In genomic region chr9:105848396-105848795, GRCm38 (mm10) we compare ENCODE assay signal across 34 mouse cellular contexts. TPM values are rescaled to one million over a fixed set of nuclear protein-coding genes. Genes with fewer than 3 reads are reported as not detected.
"Had no signal": no experiment of that assay in that cellular context is flagged by ENCODE, and none has a peak within 500 bp of the region (broad histone marks: within the 10 kb centered on the region; RNA-seq: fewer than 3 reads in every experiment).

No protein-coding gene starts in this region.

- H3K27me3 ChIP-seq: heart, embryonic 12.5 days; heart, embryonic 13.5 days; hindbrain, embryonic 12.5 days; hindbrain, embryonic 13.5 days; hindbrain, embryonic 15.5 days; intestine, embryonic 15.5 days; kidney, embryonic 15.5 days had no signal

- H3K9me3 ChIP-seq: heart, embryonic 12.5 days; hindbrain, embryonic 10.5 days; hindbrain, embryonic 12.5 days; hindbrain, embryonic 13.5 days; hindbrain, embryonic 15.5 days; intestine, embryonic 15.5 days; kidney, embryonic 15.5 days had no signal

- H3K4me1 ChIP-seq: hindbrain, embryonic 10.5 days; hindbrain, embryonic 12.5 days; hindbrain, embryonic 15.5 days; intestine, embryonic 15.5 days had no signal

- H3K27ac ChIP-seq: heart, embryonic 13.5 days; hindbrain, embryonic 10.5 days; hindbrain, embryonic 12.5 days; hindbrain, embryonic 13.5 days; hindbrain, embryonic 14.5 days; hindbrain, embryonic 15.5 days; hindbrain, postnatal 0 days; intestine, embryonic 15.5 days; kidney, embryonic 15.5 days; kidney, postnatal 0 days; layer of hippocampus, adult 2 months; left cerebral cortex, adult 2 months had no signal

- ATAC-seq: hindbrain, embryonic 16.5 days; hindbrain, postnatal 0 days; inflammation-experienced regulatory T-cells, adult 6 months; intestine, embryonic 15.5 days; intestine, embryonic 16.5 days; intestine, postnatal 0 days had no signal

- H3K9ac ChIP-seq: heart, embryonic 12.5 days; heart, embryonic 13.5 days; hindbrain, embryonic 12.5 days; hindbrain, embryonic 13.5 days; hindbrain, embryonic 14.5 days; hindbrain, embryonic 15.5 days; intestine, embryonic 15.5 days; kidney, embryonic 15.5 days had no signal

- H3K4me3 ChIP-seq: heart, embryonic 12.5 days; heart, embryonic 13.5 days; hindbrain, embryonic 10.5 days; hindbrain, embryonic 12.5 days; hindbrain, embryonic 13.5 days; hindbrain, embryonic 15.5 days; intestine, embryonic 15.5 days; kidney, embryonic 15.5 days; layer of hippocampus, adult 2 months; left cerebral cortex, adult 2 months had no signal

- H3K4me2 ChIP-seq: heart, embryonic 11.5 days; heart, embryonic 12.5 days; heart, embryonic 13.5 days; hindbrain, embryonic 12.5 days; hindbrain, embryonic 13.5 days; hindbrain, embryonic 14.5 days; hindbrain, embryonic 15.5 days; intestine, embryonic 15.5 days; kidney, embryonic 15.5 days had no signal

- DNase-seq: heart, postnatal 10 days; heart, postnatal 14 days; heart, postnatal 36 days; kidney, adult 11 months; kidney, adult 18-20 months; kidney, adult 2 months; kidney, adult 8-10 months; kidney, adult 9 months; kidney, postnatal 10 days; kidney, postnatal 14 days; kidney, postnatal 25 days; kidney, postnatal 36 days; kidney, postnatal 4 days; layer of hippocampus, adult 9-11 months; layer of hippocampus, postnatal 36 days had no signal

- H3K36me3 ChIP-seq: heart, embryonic 12.5 days; heart, embryonic 13.5 days; hindbrain, embryonic 10.5 days; hindbrain, embryonic 12.5 days; hindbrain, embryonic 13.5 days; hindbrain, embryonic 15.5 days; intestine, embryonic 15.5 days; kidney, embryonic 15.5 days had no signal

RNA-seq across cellular contexts. Expression of gene Col6a6, which starts 20.4 kb away (rescaled TPM):
- total RNA-seq: hematopoietic stem cell, adult 5-6 weeks had no signal
